In the genomic region with DNA sequence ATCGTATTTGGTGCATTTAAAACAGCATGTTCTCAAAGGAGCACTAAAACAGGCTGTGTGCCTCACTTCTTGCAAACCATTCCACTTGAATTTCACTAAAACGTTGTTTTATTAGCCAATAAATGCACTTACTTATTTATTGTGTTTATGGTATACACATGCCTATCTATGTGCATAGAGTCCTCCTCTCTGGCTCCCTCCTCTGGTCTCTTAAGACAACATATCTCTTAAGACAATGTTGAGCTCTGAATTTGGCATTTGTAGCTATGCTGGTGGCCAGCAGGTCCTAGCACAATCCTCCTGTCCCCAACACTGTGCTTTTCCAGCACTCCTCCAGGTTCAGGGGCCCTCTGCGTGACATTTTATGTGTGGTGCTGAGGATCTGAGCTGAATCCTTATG, we compare ENCODE assay signal across 27 mouse cellular contexts. TPM values are rescaled to one million over a fixed set of nuclear protein-coding genes. Genes with fewer than 3 reads are reported as not detected.
DNase-seq lines count a peak whose midpoint lies in the region; ATAC-seq and TF ChIP-seq lines count a peak whose summit lies in the region.
"Had no signal": no experiment of that assay in that cellular context is flagged by ENCODE, and none has a peak within 500 bp of the region (broad histone marks: within the 10 kb centered on the region; RNA-seq: fewer than 3 reads in every experiment).

No protein-coding gene starts in this region.

- no peak for ATAC-seq in kidney, postnatal 0 days (replicated peaks; ENCODE audit: low FRiP score, low read depth)
- no peak for ATAC-seq in midbrain, postnatal 0 days (ENCODE audit: low FRiP score)
- ATAC-seq in erythroid progenitor cell, adult 5-6 weeks (replicated peaks; ENCODE audit: low FRiP score, poor library complexity, severe bottlenecking), result 0 out of 2 replicates have a peak, but pooled peaks have one; percentile 54
- ATAC-seq: midbrain, embryonic 15.5 days had no signal

- no peak for DNase-seq in kidney, postnatal 0 days (ENCODE audit: low spot score)
- no peak for DNase-seq in kidney, adult 11 months
- peak; percentile 26 for DNase-seq in midbrain, postnatal 0 days (ENCODE audit: low spot score)
- DNase-seq in midbrain, embryonic 10.5 days (ENCODE audit: low spot score), result no peak
- DNase-seq in neural tube, embryonic 10.5 days (ENCODE audit: extremely low spot score, low spot score), result no peak
- no peak for DNase-seq in spleen, postnatal 14 days (ENCODE audit: low spot score in 2 of 2)
- DNase-seq: adrenal gland, postnatal 14 days; cerebellum, adult 11-12 months; cerebellum, postnatal 14 days; embryo, embryonic 11 days; gastrocnemius, postnatal 36 days; kidney, adult 9 months; kidney, postnatal 36 days; layer of hippocampus, adult 9-11 months; lung, adult 2 months; lung, postnatal 36 days had no signal

- no peak overlapping the region for H3K27ac ChIP-seq in kidney, postnatal 0 days
- H3K27ac ChIP-seq in midbrain, postnatal 0 days (ENCODE audit: low read depth, low read length), result no peak overlapping the region
- H3K27ac ChIP-seq in midbrain, embryonic 10.5 days (replicated peaks), result no peak overlapping the region
- H3K27ac ChIP-seq: embryonic facial prominence, embryonic 15.5 days; hindbrain, embryonic 10.5 days; limb, embryonic 12.5 days; midbrain, embryonic 15.5 days had no signal

- WGBS in kidney, postnatal 0 days, result 72% methylated on average over 3 of the region's 3 CpGs
- WGBS in midbrain, postnatal 0 days, result 76% methylated on average over 3 of the region's 3 CpGs
- 86% methylated on average over 3 of the region's 3 CpGs for WGBS in midbrain, embryonic 10.5 days

- no peaks in the 10 kb centered on the region for H3K9me3 ChIP-seq in kidney, postnatal 0 days (replicated peaks; ENCODE audit: low read length)
- no peaks in the 10 kb centered on the region for H3K9me3 ChIP-seq in midbrain, postnatal 0 days (ENCODE audit: low read length)
- H3K9me3 ChIP-seq in midbrain, embryonic 10.5 days (replicated peaks), result peaks cover 6% of the 10 kb centered on the region
- H3K9me3 ChIP-seq: embryonic facial prominence, embryonic 15.5 days; G1E; hindbrain, embryonic 10.5 days; midbrain, embryonic 15.5 days had no signal

- H3K27me3 ChIP-seq in kidney, postnatal 0 days (ENCODE audit: insufficient read depth, low read length), result no peaks in the 10 kb centered on the region
- no peaks in the 10 kb centered on the region for H3K27me3 ChIP-seq in midbrain, postnatal 0 days (ENCODE audit: insufficient read depth, low read length)
- H3K27me3 ChIP-seq in midbrain, embryonic 10.5 days (ENCODE audit: low read depth, poor library complexity, severe bottlenecking), result no peaks in the 10 kb centered on the region
- H3K27me3 ChIP-seq: embryonic facial prominence, embryonic 15.5 days; limb, embryonic 12.5 days; midbrain, embryonic 15.5 days had no signal

- no peak overlapping the region for H3K4me3 ChIP-seq in kidney, postnatal 0 days (replicated peaks; ENCODE audit: low read depth, low read length)
- no peak overlapping the region for H3K4me3 ChIP-seq in midbrain, postnatal 0 days (ENCODE audit: low read depth, low read length)
- no peak overlapping the region for H3K4me3 ChIP-seq in midbrain, embryonic 10.5 days
- H3K4me3 ChIP-seq: embryonic facial prominence, embryonic 15.5 days; hindbrain, embryonic 10.5 days; limb, embryonic 12.5 days; midbrain, embryonic 15.5 days had no signal

- no peaks in the 10 kb centered on the region for H3K36me3 ChIP-seq in kidney, postnatal 0 days (ENCODE audit: insufficient read depth, low read length)
- H3K36me3 ChIP-seq in midbrain, postnatal 0 days (ENCODE audit: insufficient read depth, low read length), result no peaks in the 10 kb centered on the region
- no peaks in the 10 kb centered on the region for H3K36me3 ChIP-seq in midbrain, embryonic 10.5 days
- H3K36me3 ChIP-seq: embryonic facial prominence, embryonic 15.5 days; G1E; hindbrain, embryonic 10.5 days; limb, embryonic 12.5 days; midbrain, embryonic 15.5 days had no signal

- no peak overlapping the region for H3K4me2 ChIP-seq in kidney, postnatal 0 days (ENCODE audit: low read length)
- H3K4me2 ChIP-seq in midbrain, postnatal 0 days (ENCODE audit: low read depth, low read length, poor library complexity, severe bottlenecking), result no peak overlapping the region
- H3K4me2 ChIP-seq: embryonic facial prominence, embryonic 15.5 days; limb, embryonic 12.5 days; midbrain, embryonic 15.5 days had no signal

- 0 out of 2 replicates have a peak, but pooled peaks have one; percentile 21 for TF ChIP-seq CTCF in kidney, postnatal 0 days (IDR thresholded peaks at IDR 0.05; ENCODE audit: low read depth)
- TF ChIP-seq CTCF in midbrain, postnatal 0 days (IDR thresholded peaks at IDR 0.05), result peak; percentile 30

- H3K4me1 ChIP-seq in kidney, postnatal 0 days (replicated peaks; ENCODE audit: insufficient read depth, low read length), result no peaks in the 10 kb centered on the region
- H3K4me1 ChIP-seq in midbrain, postnatal 0 days (ENCODE audit: insufficient read depth, low read length), result no peaks in the 10 kb centered on the region
- no peaks in the 10 kb centered on the region for H3K4me1 ChIP-seq in midbrain, embryonic 10.5 days
- H3K4me1 ChIP-seq: embryonic facial prominence, embryonic 15.5 days; hindbrain, embryonic 10.5 days; limb, embryonic 12.5 days; midbrain, embryonic 15.5 days had no signal

- H3K9ac ChIP-seq in kidney, postnatal 0 days (ENCODE audit: low read depth, low read length), result no peak overlapping the region
- no peak overlapping the region for H3K9ac ChIP-seq in midbrain, postnatal 0 days (replicated peaks; ENCODE audit: low read length, poor library complexity, severe bottlenecking)
- H3K9ac ChIP-seq: embryonic facial prominence, embryonic 15.5 days; limb, embryonic 12.5 days; midbrain, embryonic 15.5 days had no signal

RNA-seq across cellular contexts. Expression of a gene that starts 3.0 kb away (rescaled TPM):
- polyA plus RNA-seq in kidney, postnatal 0 days (2015; fragmentation: Nextera tagmentation; extraction: Ambion mirVana), result 0.45 and 0.51 TPM in 2 replicates
- total RNA-seq in midbrain, postnatal 0 days (2014; rRNA removed), result not detected in 2 replicates
- polyA plus RNA-seq in midbrain, postnatal 0 days (2015; fragmentation: Nextera tagmentation; extraction: Ambion mirVana), result 0.12 TPM in 1 of 2 replicates, not detected in the other
- polyA plus RNA-seq in midbrain, embryonic 10.5 days (2016; fragmentation: Nextera tagmentation; extraction: Ambion mirVana), result not detected in 2 replicates
- 2.5 and 6.1 TPM in 2 replicates for total RNA-seq in erythroid progenitor cell, adult 5-6 weeks (2015; ENCODE audit: low replicate concordance)
- total RNA-seq in erythroid progenitor cell, adult 5-6 weeks (2017; ENCODE audit: low replicate concordance), result 1.1 and 2.2 TPM in 2 replicates
- total RNA-seq: gastrocnemius, postnatal 36 days had no signal
- polyA plus RNA-seq: forebrain, embryonic 11.5 days; hindbrain, embryonic 10.5 days; limb, embryonic 12.5 days; midbrain, embryonic 15.5 days had no signal

RNA-seq across cellular contexts. Expression of a gene that starts 29.3 kb away (rescaled TPM):
- 5.3 and 6.5 TPM in 2 replicates for polyA plus RNA-seq in kidney, postnatal 0 days (2015; fragmentation: Nextera tagmentation; extraction: Ambion mirVana)
- total RNA-seq in midbrain, postnatal 0 days (2014; rRNA removed), result 0.24 and 1.1 TPM in 2 replicates
- 0.94 and 1.2 TPM in 2 replicates for polyA plus RNA-seq in midbrain, postnatal 0 days (2015; fragmentation: Nextera tagmentation; extraction: Ambion mirVana)
- polyA plus RNA-seq in midbrain, embryonic 10.5 days (2016; fragmentation: Nextera tagmentation; extraction: Ambion mirVana), result 0.30 TPM in 1 of 2 replicates, not detected in the other
- 5.4 TPM in 1 of 2 replicates, not detected in the other for total RNA-seq in erythroid progenitor cell, adult 5-6 weeks (2015; ENCODE audit: low replicate concordance)
- total RNA-seq in erythroid progenitor cell, adult 5-6 weeks (2017; ENCODE audit: low replicate concordance), result 4.2 TPM in 1 of 2 replicates, not detected in the other
- total RNA-seq: gastrocnemius, postnatal 36 days had no signal
- polyA plus RNA-seq: G1E had no signal

RNA-seq across cellular contexts. Expression of a gene that starts 30.7 kb away (rescaled TPM):
- polyA plus RNA-seq in kidney, postnatal 0 days (2015; fragmentation: Nextera tagmentation; extraction: Ambion mirVana), result 0.08 TPM in 1 of 2 replicates, not detected in the other
- total RNA-seq in midbrain, postnatal 0 days (2014; rRNA removed), result 0.16 TPM in 1 of 2 replicates, not detected in the other
- polyA plus RNA-seq in midbrain, postnatal 0 days (2015; fragmentation: Nextera tagmentation; extraction: Ambion mirVana), result not detected in 2 replicates
- polyA plus RNA-seq in midbrain, embryonic 10.5 days (2016; fragmentation: Nextera tagmentation; extraction: Ambion mirVana), result 0.02 TPM in 1 of 2 replicates, not detected in the other
- total RNA-seq in erythroid progenitor cell, adult 5-6 weeks (2015; ENCODE audit: low replicate concordance), result 7.9 and 10.5 TPM in 2 replicates
- total RNA-seq in erythroid progenitor cell, adult 5-6 weeks (2017; ENCODE audit: low replicate concordance), result 6.0 and 6.1 TPM in 2 replicates
- total RNA-seq: gastrocnemius, postnatal 36 days had no signal
- polyA plus RNA-seq: embryonic facial prominence, embryonic 15.5 days; forebrain, embryonic 11.5 days; hindbrain, embryonic 10.5 days; limb, embryonic 12.5 days; midbrain, embryonic 15.5 days had no signal

RNA-seq across cellular contexts. Expression of a gene that starts 49.2 kb away (rescaled TPM):
- polyA plus RNA-seq in kidney, postnatal 0 days (2015; fragmentation: Nextera tagmentation; extraction: Ambion mirVana), result not detected in 2 replicates
- total RNA-seq in midbrain, postnatal 0 days (2014; rRNA removed), result not detected in 2 replicates
- polyA plus RNA-seq in midbrain, postnatal 0 days (2015; fragmentation: Nextera tagmentation; extraction: Ambion mirVana), result not detected in 2 replicates
- polyA plus RNA-seq in midbrain, embryonic 10.5 days (2016; fragmentation: Nextera tagmentation; extraction: Ambion mirVana), result not detected in 2 replicates
- not detected in 2 replicates for total RNA-seq in erythroid progenitor cell, adult 5-6 weeks (2015; ENCODE audit: low replicate concordance)
- total RNA-seq in erythroid progenitor cell, adult 5-6 weeks (2017; ENCODE audit: low replicate concordance), result not detected in 2 replicates
- total RNA-seq: adrenal gland, postnatal 14 days; G1E; gastrocnemius, postnatal 36 days had no signal
- polyA plus RNA-seq: embryonic facial prominence, embryonic 15.5 days; forebrain, embryonic 11.5 days; G1E; heart, postnatal 0 days; hindbrain, embryonic 10.5 days; limb, embryonic 12.5 days; lung, adult 2 months; midbrain, embryonic 15.5 days; stomach, embryonic 16.5 days; thymus, postnatal 0 days; urinary bladder, adult 2 months had no signal
